Mouse (Mus musculus): ENCODE data around the gene 2200002J24Rik.
"Not testable (repeated sequence)": the region's sequence is repeated elsewhere in the genome, so short reads cannot be mapped to it uniquely, and the experiment has no call there.

The 2200002J24Rik gene

DNA sequence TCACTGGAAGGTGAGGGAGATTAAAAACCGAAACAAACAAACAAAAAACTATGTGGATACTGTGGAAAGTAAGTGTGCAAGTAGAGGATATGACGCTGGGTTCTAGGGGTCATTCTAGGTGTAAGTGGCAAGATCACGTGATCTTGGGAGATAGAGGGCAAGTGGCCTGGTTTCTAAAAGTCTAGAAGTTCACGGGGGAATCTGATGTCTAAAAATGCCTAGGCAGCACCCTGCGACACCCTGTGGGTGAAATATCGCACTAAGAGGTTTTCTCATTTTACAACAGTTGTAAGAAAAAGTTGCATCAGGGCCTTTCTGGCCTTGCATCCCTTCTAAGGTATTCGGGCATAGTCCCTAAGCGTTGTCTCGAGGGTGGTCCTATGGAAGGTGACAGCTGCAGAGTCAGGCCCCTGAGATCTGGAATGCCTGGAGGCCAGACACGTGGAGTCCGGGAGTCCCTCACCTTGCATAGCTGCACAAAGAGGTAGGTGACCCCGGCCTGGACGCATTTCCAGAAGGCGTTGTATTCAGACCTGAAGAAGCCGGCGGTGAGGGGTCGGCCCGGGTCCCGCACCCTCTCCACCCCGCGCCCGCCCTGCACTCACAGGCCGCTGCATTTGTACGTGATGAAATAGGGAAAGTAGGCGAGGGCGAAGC is 30.1 kb downstream of the 2200002J24Rik start:
- no peak for DNase-seq (ENCODE audit: low spot score)

DNA sequence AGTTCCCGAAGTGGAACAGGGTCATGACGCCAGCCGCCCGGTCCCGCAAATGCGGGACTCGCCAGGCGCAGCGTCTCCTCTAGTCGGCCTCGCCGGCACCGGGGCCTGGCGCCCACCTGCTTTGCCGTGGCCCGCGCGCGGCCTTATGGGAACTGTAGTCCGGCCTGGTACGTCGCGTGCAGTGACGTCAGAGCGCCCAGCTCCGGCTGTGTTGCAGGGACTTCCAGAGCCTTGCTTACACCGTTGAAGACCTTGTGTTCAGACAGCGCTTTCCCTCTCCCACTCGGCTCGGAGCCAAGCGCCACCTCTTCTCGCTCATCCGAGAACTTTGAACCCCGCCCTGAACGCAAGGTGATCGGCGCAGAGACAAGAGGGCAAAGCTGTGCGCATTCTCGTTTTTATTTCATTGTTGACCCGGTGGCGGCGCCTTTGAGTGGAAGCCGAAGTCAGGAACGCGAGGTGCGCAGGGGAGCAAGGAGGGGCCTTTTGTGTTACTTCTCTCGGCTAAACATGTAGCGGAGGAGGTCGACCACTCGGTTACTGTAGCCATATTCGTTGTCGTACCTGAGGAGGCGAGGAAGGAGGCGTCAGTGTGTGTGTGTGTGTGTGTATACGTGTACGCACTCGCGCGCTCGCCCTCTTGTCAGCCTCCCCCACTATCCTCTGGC is 30.8 kb downstream of the 2200002J24Rik start, which contains the start of gene Tmem147:
Tmem147 (minus strand) TSS at position 145 of the 668 bp plus-strand sequence.
- peak; percentile 88 for DNase-seq (ENCODE audit: low spot score)

DNA sequence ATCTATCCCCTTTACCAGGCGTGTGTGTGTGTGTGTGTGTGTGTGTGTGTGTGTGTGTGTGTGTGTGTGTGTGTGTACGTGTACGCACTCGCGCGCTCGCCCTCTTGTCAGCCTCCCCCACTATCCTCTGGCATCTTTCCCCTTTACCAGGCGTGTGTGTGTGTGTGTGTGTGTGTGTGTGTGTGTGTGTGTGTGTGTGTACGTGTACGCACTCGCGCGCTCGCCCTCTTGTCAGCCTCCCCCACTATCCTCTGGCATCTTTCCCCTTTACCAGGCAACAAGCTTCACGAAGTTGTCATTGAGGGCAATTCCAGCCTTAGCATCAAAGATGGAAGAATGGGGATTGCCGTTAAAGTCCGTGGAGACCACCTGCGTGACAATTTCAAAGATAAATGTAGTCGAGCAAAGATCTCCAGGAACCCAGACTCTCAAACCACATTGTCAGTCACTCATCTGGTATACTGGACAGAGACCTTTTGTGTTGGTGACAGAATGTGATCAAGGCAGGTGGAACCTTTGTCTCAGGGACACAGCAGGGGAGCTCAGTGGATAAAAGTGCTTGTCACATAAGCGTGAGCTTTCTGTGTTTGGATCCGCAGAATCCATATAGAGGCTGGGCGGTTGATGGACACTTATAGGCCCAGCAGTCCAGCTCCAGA is 31.5 kb downstream of the 2200002J24Rik start:
- not testable (repeated sequence) for DNase-seq (ENCODE audit: low spot score)

DNA sequence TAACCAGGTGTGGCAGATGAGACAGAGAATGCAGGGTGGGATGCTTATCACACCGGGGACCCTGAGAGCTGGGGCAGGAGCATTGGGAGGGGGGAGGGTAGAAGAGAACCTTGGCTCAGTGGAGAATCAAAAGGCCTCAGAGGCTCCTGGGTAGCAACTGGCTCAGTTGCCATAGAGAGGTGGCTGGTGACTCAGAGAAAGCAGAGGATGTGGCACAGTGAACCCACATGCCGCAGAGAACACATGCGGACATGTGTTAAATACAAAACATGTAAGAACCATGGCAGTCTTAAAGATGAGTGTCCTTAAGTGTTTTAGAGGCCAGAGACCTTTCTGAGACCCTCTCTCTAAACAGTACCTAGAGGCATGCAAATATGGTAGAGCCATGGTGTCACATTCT is 37.5 kb downstream of the 2200002J24Rik start:
- DNase-seq (ENCODE audit: low spot score), result no peak

DNA sequence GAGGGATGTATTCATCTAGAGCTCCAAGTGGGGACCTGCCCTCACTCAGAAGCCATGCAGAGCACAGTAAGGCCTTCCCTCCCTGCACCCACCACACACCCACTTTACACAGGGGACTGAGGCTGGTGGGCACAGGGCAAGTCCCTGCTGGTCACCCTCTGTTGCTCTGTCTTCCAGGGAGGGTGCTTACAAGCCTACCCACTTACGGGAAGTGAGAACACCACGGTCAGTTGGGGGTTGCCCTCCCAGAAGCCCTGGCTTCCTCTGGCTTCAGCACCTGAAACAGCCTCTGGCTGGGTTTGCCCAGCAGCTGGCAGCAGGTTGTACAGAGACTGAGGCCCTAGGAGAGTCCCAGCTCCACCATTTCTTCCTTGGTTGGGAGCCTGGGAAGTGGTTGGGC is 43.8 kb downstream of the 2200002J24Rik start:
- DNase-seq (ENCODE audit: low spot score), result not testable (repeated sequence)

DNA sequence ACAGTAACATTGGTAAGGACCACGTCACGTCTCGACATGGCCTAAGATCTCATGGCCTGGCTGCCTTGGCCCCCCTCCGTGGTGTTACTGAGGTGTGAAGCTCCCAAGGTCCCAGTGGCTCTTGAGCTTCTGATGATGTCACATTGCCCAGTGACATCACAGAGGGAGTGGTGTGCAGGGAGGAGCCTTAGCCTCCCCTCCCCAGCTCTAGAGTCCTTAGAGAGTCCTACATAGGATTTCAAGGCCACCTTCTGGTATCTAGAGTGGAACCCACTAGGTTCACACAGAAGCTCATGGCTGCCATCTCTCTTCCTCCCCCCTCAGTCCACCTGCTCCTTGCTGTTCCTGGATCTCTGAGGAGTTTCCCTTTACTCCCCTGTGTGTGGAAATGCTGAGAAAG is 44.9 kb downstream of the 2200002J24Rik start, which contains the start of gene Gapdhs:
Gapdhs (minus strand) TSS at position 65 of the 400 bp plus-strand sequence.
- DNase-seq (ENCODE audit: low spot score), result not testable (repeated sequence)

DNA sequence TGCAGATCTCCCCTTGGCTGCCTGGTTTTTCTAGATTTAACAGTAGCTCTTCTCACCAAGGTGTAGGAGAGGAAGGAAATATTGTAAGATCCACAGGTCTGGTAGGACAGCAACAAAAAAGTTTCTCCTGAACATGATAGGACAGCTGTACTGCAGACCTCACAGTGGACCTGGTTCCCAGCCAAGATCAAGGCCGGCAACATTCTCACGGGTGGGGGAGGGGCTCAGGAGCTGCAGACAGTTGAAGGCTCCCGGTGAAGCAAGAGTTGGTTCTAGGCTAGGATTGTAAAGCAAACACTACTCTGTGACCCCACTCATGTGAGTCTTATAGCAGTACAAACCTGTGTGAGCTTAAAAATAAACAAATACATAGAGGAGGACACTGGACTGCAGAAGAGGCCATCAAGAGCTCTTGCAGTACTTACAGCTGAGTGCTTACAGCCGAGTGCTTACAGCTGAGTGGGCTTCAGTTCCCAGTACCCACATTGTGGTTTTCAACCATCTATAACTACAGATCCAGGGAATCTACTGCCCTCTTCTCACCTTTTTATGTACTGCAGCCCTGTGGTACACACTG is 45.4 kb downstream of the 2200002J24Rik start:
- DNase-seq (ENCODE audit: low spot score), result no peak

DNA sequence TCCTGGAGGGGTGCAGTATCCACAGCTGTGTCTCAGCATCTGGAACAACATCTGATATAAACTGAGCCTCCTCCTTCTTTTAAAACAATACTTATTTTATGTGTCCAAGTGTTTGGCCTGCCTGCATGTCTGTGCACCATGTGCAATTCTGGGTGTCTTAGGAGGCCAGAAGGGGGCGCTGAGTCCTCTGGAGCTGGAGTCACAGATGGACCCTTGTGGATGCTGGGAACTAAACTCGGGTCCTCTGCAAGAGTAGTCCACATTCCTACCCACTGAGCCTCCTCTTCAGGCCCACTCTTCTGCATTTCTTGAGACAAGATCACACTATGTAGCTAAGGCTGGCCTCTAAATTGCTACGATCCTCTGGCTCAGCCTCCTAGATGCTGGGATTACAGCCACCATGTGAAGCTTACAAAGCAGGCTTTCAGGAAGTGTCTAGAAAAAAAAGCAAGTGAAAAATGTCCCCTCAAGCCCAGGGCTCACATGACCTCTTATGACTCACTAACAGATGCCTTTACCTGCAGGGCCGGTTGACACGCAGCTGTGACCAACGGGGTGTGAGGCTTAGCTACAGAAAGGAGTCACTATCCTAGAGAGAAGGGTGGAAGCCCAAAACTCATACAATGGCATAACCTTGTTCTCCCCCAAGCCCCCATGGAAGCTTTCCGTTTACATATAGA is 48.9 kb downstream of the 2200002J24Rik start:
- no peak for DNase-seq (ENCODE audit: low spot score)

Data from urinary bladder, postnatal 10 days (tissue).